Mouse (Mus musculus) liver, embryonic 12.5 days (tissue): Measurements from ENCODE around the gene Afg1l. TPM values are rescaled to one million over a fixed set of nuclear protein-coding genes. Genes with fewer than 3 reads are reported as not detected.
A peak's percentile ranks its signal among the peaks of the same experiment; 100 is the strongest.

Source experiments
- ATAC-seq: fragments of 200-750 bp; cut with Nextera tagmentation; 2 replicates; pipeline ENCODE4 v1.8.0; 2017; ENCODE audit warnings: moderate number of reproducible peaks, mild to moderate bottlenecking, moderate library complexity
- H3K27ac ChIP-seq: fragments of 300-500 bp; sonication (generic); 2 replicates; pipeline ENCODE4 v1.5.1; 2016; ENCODE audit warnings: mild to moderate bottlenecking
- H3K27me3 ChIP-seq: fragments of 300-500 bp; sonication (generic); replicated peaks from 2 replicates; pipeline ENCODE4 v1.6.1; 2016; ENCODE audit warnings: mild to moderate bottlenecking, moderate library complexity
- H3K36me3 ChIP-seq: fragments of 300-500 bp; sonication (generic); 2 replicates; pipeline ENCODE4 v1.6.1; 2016; ENCODE audit warnings: mild to moderate bottlenecking, moderate library complexity
- H3K4me1 ChIP-seq: fragments of 300-500 bp; sonication (generic); 2 replicates; pipeline ENCODE4 v1.6.1; 2016
- H3K4me2 ChIP-seq: fragments of 300-500 bp; sonication (generic); 2 replicates; pipeline ENCODE4 v1.6.1; 2016; ENCODE audit warnings: mild to moderate bottlenecking, moderate library complexity
- H3K4me3 ChIP-seq: fragments of 300-500 bp; sonication (generic); 2 replicates; pipeline ENCODE4 v1.5.1; 2016; ENCODE audit warnings: mild to moderate bottlenecking, moderate library complexity
- H3K9ac ChIP-seq: fragments of 300-500 bp; sonication (generic); 2 replicates; pipeline ENCODE4 v1.6.1; 2016; ENCODE audit warnings: mild to moderate bottlenecking, moderate library complexity
- H3K9me3 ChIP-seq: fragments of 300-500 bp; sonication (generic); replicated peaks from 2 replicates; pipeline ENCODE4 v1.6.1; 2016; ENCODE audit warnings: mild to moderate bottlenecking, moderate library complexity
- WGBS: fragments of 180-500 bp; shearing (Covaris S2); methylation state at CpG from one replicate; pipeline ENCODE4 v1.1.7; 2016; ENCODE audit not compliant: insufficient replicate concordance; 5-methylcytosine and 5-hydroxymethylcytosine counted together
- polyA plus RNA-seq: library from polyadenylated mRNA; unstranded; fragments of >200 nt; fragmentation: Nextera tagmentation; extraction: Ambion mirVana; gene quantifications from 2 replicates; pipeline ENCODE4 v1.2.1, GENCODE M21; 2016

Afg1l gene
- polyA plus RNA-seq, 1 experiment from 2014 or later, result 3.2 TPM

GRCm38 (mm10) chr10:42277476-42278306 is 200.7 kb downstream of the Afg1l start:
- ATAC-seq, result peak; percentile 81
- Histone ChIP-seq H3K36me3 (peaks cover 22% of the 10 kb centered on the region), H3K4me3 (peak overlapping the region; percentile 98), H3K4me1 (peaks cover 36% of the 10 kb centered on the region), H3K4me2 (peak overlapping the region; percentile 98), H3K27ac (peak overlapping the region; percentile 98), H3K9ac (peak overlapping the region; percentile 99), H3K27me3 (no peaks in the 10 kb centered on the region; the same call in 1 of the 2 replicates), H3K9me3 (no peaks in the 10 kb centered on the region)
- WGBS, result under 1% methylated on average over 78 of the region's 78 CpGs

GRCm38 (mm10) chr10:42276507-42277345 is 201.6 kb downstream of the Afg1l start, which contains the start of gene Foxo3:
Gene Foxo3 (minus strand): TSS chr10:42276755.
- under 1% methylated on average over 72 of the region's 88 CpGs for WGBS
- ATAC-seq, result peak; percentile 78
- Histone ChIP-seq H3K4me2 (peak within 1 kb of the TSS; percentile 98), H3K4me3 (peak within 1 kb of the TSS; percentile 98), H3K36me3 (peaks cover 31% of the 10 kb centered on the region), H3K9ac (peak within 1 kb of the TSS; percentile 99), H3K9me3 (no peaks in the 10 kb centered on the region), H3K27ac (peak within 1 kb of the TSS; percentile 98), H3K4me1 (peaks cover 46% of the 10 kb centered on the region), H3K27me3 (no peaks in the 10 kb centered on the region; the same call in 1 of the 2 replicates)

DNA sequence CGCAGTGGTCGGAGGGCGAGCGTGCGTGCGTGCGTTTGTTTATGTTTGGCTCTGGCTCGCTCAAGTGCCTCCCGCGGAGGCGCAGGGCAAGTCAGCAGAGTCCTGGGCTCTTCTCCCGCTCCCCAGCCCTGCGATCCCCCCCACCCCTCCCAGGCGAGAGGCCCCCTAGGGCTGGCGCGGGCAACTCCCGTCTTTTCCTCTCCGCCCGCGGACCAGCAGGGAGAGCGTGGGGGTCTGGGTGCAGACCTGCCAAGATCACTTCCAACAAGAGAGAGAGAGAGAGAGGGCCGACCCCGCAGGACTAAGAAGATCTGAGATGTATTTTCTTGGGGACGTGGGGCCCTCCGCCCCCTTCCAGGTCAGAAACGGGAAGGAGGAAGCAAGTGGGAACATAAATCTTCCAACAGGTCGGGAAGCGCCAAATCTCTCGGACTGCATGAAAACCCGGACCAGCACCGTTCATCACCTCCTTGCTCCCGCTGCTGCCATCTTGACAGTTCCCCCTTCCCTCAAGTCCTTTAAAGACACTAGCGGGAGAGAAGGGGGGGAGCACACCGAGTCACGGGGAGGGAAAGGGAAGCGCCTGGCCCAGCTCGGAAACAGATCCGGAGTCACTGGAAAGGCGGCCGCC is 202.4 kb downstream of the Afg1l start:
- under 1% methylated on average over 40 of the region's 40 CpGs for WGBS
- peaks cover 54% of the 10 kb centered on the region for H3K4me1 ChIP-seq
- no peak for ATAC-seq

DNA sequence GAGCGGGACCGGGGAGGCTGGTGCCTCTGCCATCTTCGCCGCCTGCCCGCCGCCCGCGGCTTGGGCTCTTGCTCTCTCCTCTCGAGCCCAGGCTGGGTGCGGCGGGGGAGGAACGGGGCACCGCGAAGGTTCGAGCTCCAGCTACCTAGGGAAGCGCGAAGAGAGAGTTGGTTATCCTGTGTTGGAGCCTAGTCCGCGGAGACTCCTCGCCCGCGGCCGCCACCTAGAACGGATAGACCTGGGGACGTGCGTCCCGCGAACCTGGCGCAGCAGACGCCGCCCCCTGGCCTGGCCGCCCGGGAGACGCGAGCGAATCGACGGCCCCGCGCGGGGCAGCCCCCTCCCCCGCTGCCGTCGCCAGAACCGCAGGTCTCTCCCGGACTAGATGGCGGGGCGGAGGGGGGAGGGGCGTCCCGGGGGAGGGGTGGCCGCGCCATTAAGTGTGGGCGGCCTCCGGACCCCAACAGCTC is 202.9 kb downstream of the Afg1l start:
- Histone ChIP-seq H3K27ac (peak overlapping the region; percentile 98), H3K4me3 (peak overlapping the region; percentile 98), H3K4me2 (peak overlapping the region; percentile 98), H3K36me3 (peaks cover 44% of the 10 kb centered on the region), H3K4me1 (peaks cover 59% of the 10 kb centered on the region), H3K9me3 (no peaks in the 10 kb centered on the region), H3K9ac (peak overlapping the region; percentile 99), H3K27me3 (no peaks in the 10 kb centered on the region; the same call in 1 of the 2 replicates)
- no peak for ATAC-seq
- WGBS, result 1% methylated on average over 53 of the region's 54 CpGs

More for the DNA sequence above, 202.4 kb downstream of the Afg1l start:
- H3K36me3 ChIP-seq, result peaks cover 39% of the 10 kb centered on the region
- peak overlapping the region; percentile 98 for H3K4me3 ChIP-seq
- peak overlapping the region; percentile 99 for H3K9ac ChIP-seq
- peak overlapping the region; percentile 98 for H3K27ac ChIP-seq
- peak overlapping the region; percentile 98 for H3K4me2 ChIP-seq
- no peaks in the 10 kb centered on the region; the same call in 1 of the 2 replicates for H3K27me3 ChIP-seq
- no peaks in the 10 kb centered on the region for H3K9me3 ChIP-seq

GRCm38 (mm10) chr10:42274712-42275400 is 203.5 kb downstream of the Afg1l start:
- no peaks in the 10 kb centered on the region; the same call in 1 of the 2 replicates for H3K27me3 ChIP-seq
- H3K9ac ChIP-seq, result peak overlapping the region; percentile 99
- H3K9me3 ChIP-seq, result no peaks in the 10 kb centered on the region
- peaks cover 49% of the 10 kb centered on the region for H3K36me3 ChIP-seq
- H3K4me1 ChIP-seq, result peaks cover 65% of the 10 kb centered on the region
- peak overlapping the region; percentile 98 for H3K4me3 ChIP-seq
- WGBS, result under 1% methylated on average over 65 of the region's 65 CpGs
- H3K27ac ChIP-seq, result peak overlapping the region; percentile 98
- ATAC-seq, result no peak
- peak overlapping the region; percentile 98 for H3K4me2 ChIP-seq

- Histone ChIP-seq H3K4me1 (peaks cover 67% of the 10 kb centered on the region), H3K4me3 (peak overlapping the region; percentile 98), H3K36me3 (peaks cover 57% of the 10 kb centered on the region), H3K27me3 (no peaks in the 10 kb centered on the region), H3K9ac (peak overlapping the region; percentile 99), H3K4me2 (peak overlapping the region; percentile 98), H3K27ac (peak overlapping the region; percentile 98), H3K9me3 (no peaks in the 10 kb centered on the region)
- 4% methylated on average over 21 of the region's 21 CpGs for WGBS
- ATAC-seq, result peak; percentile 62
These were observed 204.3 kb downstream of the Afg1l start for GRCm38 (mm10) chr10:42273760-42274691.

GRCm38 (mm10) chr10:42273403-42273759 is 205.0 kb downstream of the Afg1l start:
- Histone ChIP-seq H3K36me3 (peaks cover 64% of the 10 kb centered on the region), H3K4me3 (peak overlapping the region; percentile 98), H3K27me3 (no peaks in the 10 kb centered on the region), H3K27ac (peak overlapping the region; percentile 98), H3K9ac (peak overlapping the region; percentile 99), H3K4me1 (peaks cover 68% of the 10 kb centered on the region), H3K9me3 (no peaks in the 10 kb centered on the region), H3K4me2 (peak overlapping the region; percentile 98)
- no peak for ATAC-seq
- WGBS, result 14% methylated on average over 6 of the region's 6 CpGs

- Histone ChIP-seq H3K9me3 (peaks cover 8% of the 10 kb centered on the region; the same call in 1 of the 2 replicates), H3K4me1 (peaks cover 83% of the 10 kb centered on the region), H3K27me3 (no peaks in the 10 kb centered on the region), H3K4me3 (peak overlapping the region; percentile 98), H3K27ac (peak overlapping the region; percentile 98), H3K4me2 (peak overlapping the region; percentile 98), H3K36me3 (peaks cover 81% of the 10 kb centered on the region), H3K9ac (peak overlapping the region; percentile 99)
- WGBS, result 26% methylated on average over 11 of the region's 11 CpGs
- no peak for ATAC-seq
These were observed 206.7 kb downstream of the Afg1l start for GRCm38 (mm10) chr10:42271454-42272230.

DNA sequence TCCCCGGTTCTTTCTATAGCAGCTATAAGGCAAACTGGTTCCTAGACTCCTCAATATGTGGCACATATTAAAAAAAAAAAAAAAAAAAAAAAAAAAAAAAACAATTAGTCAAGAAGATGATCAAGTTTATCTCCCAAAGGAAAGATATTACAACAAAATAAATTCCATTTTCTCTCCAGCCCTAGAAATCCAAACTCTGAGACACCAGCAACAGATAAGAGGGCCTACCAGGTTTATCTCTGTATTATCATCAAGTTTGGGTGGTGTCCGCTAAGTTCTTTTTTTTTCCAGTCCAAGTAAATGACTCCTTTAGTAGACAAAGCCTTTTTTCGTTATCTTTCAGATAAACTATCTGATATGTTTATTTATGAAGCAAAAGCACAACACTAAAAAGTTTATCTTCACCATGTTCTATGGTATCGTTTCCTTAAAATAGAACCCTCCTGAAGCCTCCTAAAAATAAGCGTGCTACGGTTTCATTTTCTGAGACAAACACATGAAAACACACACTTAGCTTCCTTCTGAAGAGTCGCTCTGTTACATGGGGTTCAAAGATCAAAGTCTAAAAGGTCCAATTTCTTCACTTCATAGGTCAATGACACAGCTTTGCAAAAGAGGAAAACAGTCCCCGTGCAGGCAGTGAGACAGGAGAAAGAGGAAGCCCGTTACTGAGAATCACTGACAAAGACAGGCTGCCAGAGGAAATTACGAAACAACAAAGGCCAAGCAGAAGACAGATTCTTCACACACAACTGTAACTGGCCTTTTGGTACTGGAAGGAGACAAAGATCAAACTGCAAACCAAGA is 207.9 kb downstream of the Afg1l start:
- peaks cover 95% of the 10 kb centered on the region for H3K4me1 ChIP-seq
- peak overlapping the region; percentile 98 for H3K27ac ChIP-seq
- H3K27me3 ChIP-seq, result no peaks in the 10 kb centered on the region
- H3K4me2 ChIP-seq, result peak overlapping the region; percentile 98
- H3K36me3 ChIP-seq, result peaks cover 93% of the 10 kb centered on the region
- peak overlapping the region; percentile 99 for H3K9ac ChIP-seq
- ATAC-seq, result no peak
- 22% methylated on average over 10 of the region's 10 CpGs for WGBS
- peak overlapping the region; percentile 98 for H3K4me3 ChIP-seq
- peaks cover 17% of the 10 kb centered on the region; the same call in 1 of the 2 replicates for H3K9me3 ChIP-seq
